ENCODE assay signal across 13 mouse cellular contexts in genomic region chr2:119250377-119250776, GRCm38 (mm10). TPM values are rescaled to one million over a fixed set of nuclear protein-coding genes. Genes with fewer than 3 reads are reported as not detected.
DNase-seq lines count a peak whose midpoint lies in the region; ATAC-seq and TF ChIP-seq lines count a peak whose summit lies in the region.
"Had no signal": no experiment of that assay in that cellular context is flagged by ENCODE, and none has a peak within 500 bp of the region (broad histone marks: within the 10 kb centered on the region; RNA-seq: fewer than 3 reads in every experiment).

No protein-coding gene starts in this region.

- no peak for DNase-seq in heart, adult 2 months
- peak; percentile 74 for DNase-seq in midbrain, embryonic 11.5 days (ENCODE audit: low spot score, missing footprints)
- no peak for DNase-seq in midbrain, embryonic 10.5 days (ENCODE audit: low spot score)
- no peak for DNase-seq in intestine, embryonic 14.5 days (ENCODE audit: low spot score)
- DNase-seq in right cerebral cortex, postnatal 36 days (ENCODE audit: low spot score in 2 of 2) = no peak

- no peak for TF ChIP-seq CTCF in heart, adult 2 months (IDR thresholded peaks at IDR 0.05)

- H3K27me3 ChIP-seq in heart, embryonic 14.5 days (ENCODE audit: control insufficient read depth, insufficient read depth, low read length) = peaks cover 14% of the 10 kb centered on the region
- no peaks in the 10 kb centered on the region for H3K27me3 ChIP-seq in heart, adult 2 months (ENCODE audit: control insufficient read depth, insufficient read depth, low read length)
- H3K27me3 ChIP-seq in midbrain, embryonic 11.5 days (ENCODE audit: control insufficient read depth, insufficient read depth, low read length) = no peaks in the 10 kb centered on the region
- H3K27me3 ChIP-seq in midbrain, embryonic 10.5 days (ENCODE audit: low read depth, poor library complexity, severe bottlenecking) = peaks cover 25% of the 10 kb centered on the region
- H3K27me3 ChIP-seq in intestine, embryonic 14.5 days (replicated peaks; ENCODE audit: control insufficient read depth, insufficient read depth, low read length) = peaks cover 17% of the 10 kb centered on the region; the same call in 1 of the 2 replicates
- H3K27me3 ChIP-seq in stomach, embryonic 16.5 days (ENCODE audit: control insufficient read depth, insufficient read depth, low read length) = no peaks in the 10 kb centered on the region

- no peak overlapping the region for H3K4me3 ChIP-seq in heart, embryonic 14.5 days (ENCODE audit: control insufficient read depth in 1 of 2, insufficient read depth in 1 of 2, low read depth in 1 of 2, low read length in 2 of 2)
- H3K4me3 ChIP-seq in heart, adult 2 months = no peak overlapping the region
- H3K4me3 ChIP-seq in midbrain, embryonic 11.5 days (ENCODE audit: low read depth, low read length) = no peak overlapping the region
- no peak overlapping the region for H3K4me3 ChIP-seq in midbrain, embryonic 10.5 days
- H3K4me3 ChIP-seq in intestine, embryonic 14.5 days (ENCODE audit: low read depth, low read length) = no peak overlapping the region
- H3K4me3 ChIP-seq in stomach, embryonic 16.5 days (replicated peaks; ENCODE audit: low read length) = no peak overlapping the region
- H3K4me3 ChIP-seq: limb, embryonic 15.5 days had no signal

- no peaks in the 10 kb centered on the region for H3K36me3 ChIP-seq in heart, embryonic 14.5 days (ENCODE audit: control insufficient read depth, insufficient read depth, low read length)
- H3K36me3 ChIP-seq in heart, adult 2 months (ENCODE audit: control insufficient read depth, insufficient read depth, low read length) = no peaks in the 10 kb centered on the region
- no peaks in the 10 kb centered on the region for H3K36me3 ChIP-seq in midbrain, embryonic 11.5 days (ENCODE audit: control insufficient read depth, insufficient read depth, low read length)
- H3K36me3 ChIP-seq in midbrain, embryonic 10.5 days = no peaks in the 10 kb centered on the region
- H3K36me3 ChIP-seq in intestine, embryonic 14.5 days (ENCODE audit: control insufficient read depth, insufficient read depth, low read length) = no peaks in the 10 kb centered on the region
- no peaks in the 10 kb centered on the region for H3K36me3 ChIP-seq in stomach, embryonic 16.5 days (ENCODE audit: control insufficient read depth, insufficient read depth, low read length)
- H3K36me3 ChIP-seq: limb, embryonic 15.5 days had no signal

- no peak overlapping the region for H3K9ac ChIP-seq in heart, embryonic 14.5 days (ENCODE audit: low read length)
- H3K9ac ChIP-seq in heart, adult 2 months (ENCODE audit: low read depth, low read length) = no peak overlapping the region
- H3K9ac ChIP-seq in midbrain, embryonic 11.5 days (ENCODE audit: low read length) = no peak overlapping the region
- H3K9ac ChIP-seq in intestine, embryonic 14.5 days (ENCODE audit: low read length) = no peak overlapping the region
- no peak overlapping the region for H3K9ac ChIP-seq in stomach, embryonic 16.5 days (ENCODE audit: low read length)
- H3K9ac ChIP-seq: limb, embryonic 15.5 days had no signal

- WGBS in heart, embryonic 14.5 days = 63% methylated on average over 5 of the region's 5 CpGs
- 61% methylated on average over 5 of the region's 5 CpGs for WGBS in heart, adult 2 months
- 68% methylated on average over 5 of the region's 5 CpGs for WGBS in midbrain, embryonic 11.5 days
- WGBS in midbrain, embryonic 10.5 days = 67% methylated on average over 5 of the region's 5 CpGs
- 59% methylated on average over 5 of the region's 5 CpGs for WGBS in intestine, embryonic 14.5 days
- WGBS in stomach, embryonic 16.5 days = 52% methylated on average over 5 of the region's 5 CpGs

- H3K4me1 ChIP-seq in heart, embryonic 14.5 days (ENCODE audit: control insufficient read depth in 2 of 2, insufficient read depth in 2 of 2, low read length in 2 of 2) = no peaks in the 10 kb centered on the region
- peaks cover 1% of the 10 kb centered on the region; the same call in 1 of the 2 replicates for H3K4me1 ChIP-seq in heart, adult 2 months (ENCODE audit: control insufficient read depth, insufficient read depth, low read length)
- H3K4me1 ChIP-seq in midbrain, embryonic 11.5 days (ENCODE audit: control insufficient read depth, insufficient read depth, low read length) = no peaks in the 10 kb centered on the region
- peaks cover 9% of the 10 kb centered on the region for H3K4me1 ChIP-seq in midbrain, embryonic 10.5 days
- H3K4me1 ChIP-seq in intestine, embryonic 14.5 days (replicated peaks; ENCODE audit: control insufficient read depth, insufficient read depth, low read length) = no peaks in the 10 kb centered on the region
- H3K4me1 ChIP-seq in stomach, embryonic 16.5 days (ENCODE audit: control insufficient read depth, insufficient read depth, low read length) = peaks cover 7% of the 10 kb centered on the region; the same call in 1 of the 2 replicates

- no peak for TF ChIP-seq POLR2A in heart, adult 2 months (IDR thresholded peaks at IDR 0.05; ENCODE audit: insufficient read depth, low read depth, low read length)

- no peak for TF ChIP-seq EP300 in heart, adult 2 months (IDR thresholded peaks at IDR 0.05; ENCODE audit: insufficient read depth, low read depth, low read length)

- H3K79me2 ChIP-seq in heart, adult 2 months (replicated peaks; ENCODE audit: control insufficient read depth, insufficient read depth, low read length) = no peaks in the 10 kb centered on the region

- intact Hi-C loops in heart, adult 2 months (cut with DNase I) = loop anchor here (2.0 kb wide), 1 partner anchor 164 kb away; no protein-coding TSS in a partner anchor

- peak overlapping the region; percentile 53; the same call in 1 of the 2 replicates for H3K4me2 ChIP-seq in heart, embryonic 14.5 days (ENCODE audit: low read length)
- H3K4me2 ChIP-seq in midbrain, embryonic 11.5 days = no peak overlapping the region
- H3K4me2 ChIP-seq in intestine, embryonic 14.5 days (ENCODE audit: low read length) = no peak overlapping the region
- no peak overlapping the region for H3K4me2 ChIP-seq in stomach, embryonic 16.5 days (ENCODE audit: low read depth, low read length)
- H3K4me2 ChIP-seq: limb, embryonic 15.5 days had no signal

- no peaks in the 10 kb centered on the region for H3K9me3 ChIP-seq in heart, embryonic 14.5 days (ENCODE audit: control insufficient read depth, low read length)
- H3K9me3 ChIP-seq in midbrain, embryonic 11.5 days (ENCODE audit: control insufficient read depth, low read length) = no peaks in the 10 kb centered on the region
- H3K9me3 ChIP-seq in midbrain, embryonic 10.5 days (replicated peaks) = no peaks in the 10 kb centered on the region
- H3K9me3 ChIP-seq in intestine, embryonic 14.5 days (ENCODE audit: control insufficient read depth, low read length) = no peaks in the 10 kb centered on the region
- H3K9me3 ChIP-seq in stomach, embryonic 16.5 days (replicated peaks; ENCODE audit: control insufficient read depth, low read length) = no peaks in the 10 kb centered on the region
- H3K9me3 ChIP-seq: limb, embryonic 15.5 days had no signal

- no peak for ATAC-seq in heart, embryonic 14.5 days (ENCODE audit: insufficient number of reproducible peaks, insufficient read depth, low FRiP score, low read depth)
- ATAC-seq in midbrain, embryonic 11.5 days (ENCODE audit: low FRiP score) = no peak
- peak; percentile 26; the same call in 1 of the 2 replicates for ATAC-seq in intestine, embryonic 14.5 days (replicated peaks; ENCODE audit: low FRiP score, low TSS enrichment, low read depth)
- ATAC-seq in stomach, embryonic 16.5 days (ENCODE audit: insufficient read depth, low FRiP score) = peak; percentile 25; the same call in 1 of the 2 replicates

- H3K27ac ChIP-seq in heart, embryonic 14.5 days (replicated peaks in 1 of 2; ENCODE audit: control insufficient read depth in 1 of 2, insufficient read depth in 1 of 2, low read depth in 2 of 2, low read length in 2 of 2) = no peak overlapping the region
- no peak overlapping the region for H3K27ac ChIP-seq in heart, adult 2 months
- H3K27ac ChIP-seq in midbrain, embryonic 11.5 days (ENCODE audit: low read depth, low read length) = no peak overlapping the region
- H3K27ac ChIP-seq in midbrain, embryonic 10.5 days (replicated peaks) = no peak overlapping the region
- no peak overlapping the region for H3K27ac ChIP-seq in intestine, embryonic 14.5 days (ENCODE audit: low read depth)
- peak overlapping the region; percentile 73 for H3K27ac ChIP-seq in stomach, embryonic 16.5 days (ENCODE audit: low read length)
- H3K27ac ChIP-seq: limb, embryonic 15.5 days had no signal

RNA-seq across cellular contexts. Expression of gene Spint1, which starts 13.2 kb away (rescaled TPM):
- polyA plus RNA-seq in heart, embryonic 14.5 days (2014; fragmentation: Nextera tagmentation; extraction: Ambion mirVana) = 0.20 and 0.38 TPM in 2 replicates
- total RNA-seq in heart, adult 2 months (2021) = not detected
- polyA plus RNA-seq in heart, adult 2 months (2012; rRNA removed) = 0.32 and 1.1 TPM in 2 replicates
- polyA plus RNA-seq in midbrain, embryonic 11.5 days (2014; fragmentation: Nextera tagmentation; extraction: Ambion mirVana) = 1.1 and 1.2 TPM in 2 replicates
- polyA plus RNA-seq in midbrain, embryonic 10.5 days (2016; fragmentation: Nextera tagmentation; extraction: Ambion mirVana) = 1.9 and 2.4 TPM in 2 replicates
- polyA plus RNA-seq in intestine, embryonic 14.5 days (2014; fragmentation: Nextera tagmentation; extraction: Ambion mirVana) = 71.3 and 81.9 TPM in 2 replicates
- 78.6 and 95.9 TPM in 2 replicates for polyA plus RNA-seq in stomach, embryonic 16.5 days (2015; fragmentation: Nextera tagmentation; extraction: Ambion mirVana)
- total RNA-seq: heart, postnatal 10 days; megakaryocyte, adult 5-6 weeks had no signal

RNA-seq across cellular contexts. Expression of gene Ppp1r14d, which starts 20.7 kb away (rescaled TPM):
- polyA plus RNA-seq in heart, embryonic 14.5 days (2014; fragmentation: Nextera tagmentation; extraction: Ambion mirVana) = not detected in 2 replicates
- not detected for total RNA-seq in heart, adult 2 months (2021)
- polyA plus RNA-seq in heart, adult 2 months (2012; rRNA removed) = not detected in 2 replicates
- 0.21 TPM in 1 of 2 replicates, not detected in the other for polyA plus RNA-seq in midbrain, embryonic 11.5 days (2014; fragmentation: Nextera tagmentation; extraction: Ambion mirVana)
- polyA plus RNA-seq in midbrain, embryonic 10.5 days (2016; fragmentation: Nextera tagmentation; extraction: Ambion mirVana) = not detected in 2 replicates
- 3.0 and 3.9 TPM in 2 replicates for polyA plus RNA-seq in intestine, embryonic 14.5 days (2014; fragmentation: Nextera tagmentation; extraction: Ambion mirVana)
- 3.4 TPM in 2 replicates for polyA plus RNA-seq in stomach, embryonic 16.5 days (2015; fragmentation: Nextera tagmentation; extraction: Ambion mirVana)
- total RNA-seq: adrenal gland, postnatal 36 days; gastrocnemius, postnatal 36 days; heart, postnatal 10 days; layer of hippocampus, postnatal 36 days; megakaryocyte, adult 5-6 weeks had no signal
- polyA plus RNA-seq: limb, embryonic 15.5 days had no signal

RNA-seq across cellular contexts. Expression of gene Rhov, which starts 20.7 kb away (rescaled TPM):
- 0.19 TPM in 1 of 2 replicates, not detected in the other for polyA plus RNA-seq in heart, embryonic 14.5 days (2014; fragmentation: Nextera tagmentation; extraction: Ambion mirVana)
- not detected for total RNA-seq in heart, adult 2 months (2021)
- 0.12 TPM in 1 of 2 replicates, not detected in the other for polyA plus RNA-seq in heart, adult 2 months (2012; rRNA removed)
- 1.3 and 2.6 TPM in 2 replicates for polyA plus RNA-seq in midbrain, embryonic 11.5 days (2014; fragmentation: Nextera tagmentation; extraction: Ambion mirVana)
- polyA plus RNA-seq in midbrain, embryonic 10.5 days (2016; fragmentation: Nextera tagmentation; extraction: Ambion mirVana) = 0.83 and 1.9 TPM in 2 replicates
- 0.98 and 2.3 TPM in 2 replicates for polyA plus RNA-seq in intestine, embryonic 14.5 days (2014; fragmentation: Nextera tagmentation; extraction: Ambion mirVana)
- 30.2 and 34.5 TPM in 2 replicates for polyA plus RNA-seq in stomach, embryonic 16.5 days (2015; fragmentation: Nextera tagmentation; extraction: Ambion mirVana)
- total RNA-seq: gastrocnemius, postnatal 36 days; heart, postnatal 10 days had no signal

RNA-seq across cellular contexts. Expression of gene Vps18, which starts 38.2 kb away (rescaled TPM):
- 7.8 and 8.7 TPM in 2 replicates for polyA plus RNA-seq in heart, embryonic 14.5 days (2014; fragmentation: Nextera tagmentation; extraction: Ambion mirVana)
- 10 to 100 TPM; 12.2 TPM for total RNA-seq in heart, adult 2 months (2021)
- polyA plus RNA-seq in heart, adult 2 months (2012; rRNA removed) = 10.2 and 12.6 TPM in 2 replicates
- polyA plus RNA-seq in midbrain, embryonic 11.5 days (2014; fragmentation: Nextera tagmentation; extraction: Ambion mirVana) = 9.8 and 10.0 TPM in 2 replicates
- polyA plus RNA-seq in midbrain, embryonic 10.5 days (2016; fragmentation: Nextera tagmentation; extraction: Ambion mirVana) = 23.1 and 27.5 TPM in 2 replicates
- polyA plus RNA-seq in intestine, embryonic 14.5 days (2014; fragmentation: Nextera tagmentation; extraction: Ambion mirVana) = 14.1 and 14.8 TPM in 2 replicates
- polyA plus RNA-seq in stomach, embryonic 16.5 days (2015; fragmentation: Nextera tagmentation; extraction: Ambion mirVana) = 17.5 and 19.8 TPM in 2 replicates

RNA-seq across cellular contexts. Expression of gene Dnajc17, which starts 41.8 kb away (rescaled TPM):
- 10.8 and 12.9 TPM in 2 replicates for polyA plus RNA-seq in heart, embryonic 14.5 days (2014; fragmentation: Nextera tagmentation; extraction: Ambion mirVana)
- 10 to 100 TPM in 1 of 2 experiments, 1 to 10 TPM in 1; 9.3 to 10.1 TPM for total RNA-seq in heart, adult 2 months (2021)
- 2.5 and 4.1 TPM in 2 replicates for polyA plus RNA-seq in heart, adult 2 months (2012; rRNA removed)
- 22.5 and 25.6 TPM in 2 replicates for polyA plus RNA-seq in midbrain, embryonic 11.5 days (2014; fragmentation: Nextera tagmentation; extraction: Ambion mirVana)
- 24.5 and 26.2 TPM in 2 replicates for polyA plus RNA-seq in midbrain, embryonic 10.5 days (2016; fragmentation: Nextera tagmentation; extraction: Ambion mirVana)
- 17.8 and 20.5 TPM in 2 replicates for polyA plus RNA-seq in intestine, embryonic 14.5 days (2014; fragmentation: Nextera tagmentation; extraction: Ambion mirVana)
- polyA plus RNA-seq in stomach, embryonic 16.5 days (2015; fragmentation: Nextera tagmentation; extraction: Ambion mirVana) = 13.8 and 16.7 TPM in 2 replicates

Comparison
In these comparisons a context has a peak if more than half of its experiments do, and no peak if none do; other contexts are left out.
1. ATAC-seq: peak in intestine, embryonic 14.5 days (single experiment) and stomach, embryonic 16.5 days (single experiment); none in heart, embryonic 14.5 days (single experiment) and midbrain, embryonic 11.5 days (single experiment).
2. RNA of gene Spint1, which starts 13.2 kb away (polyA plus RNA-seq): 71.3 to 81.9 TPM in intestine, embryonic 14.5 days and 78.6 to 95.9 TPM in stomach, embryonic 16.5 days; 1.9 to 2.4 TPM in midbrain, embryonic 10.5 days, 1.1 to 1.2 TPM in midbrain, embryonic 11.5 days, 0.32 to 1.1 TPM in heart, adult 2 months and 0.20 to 0.38 TPM in heart, embryonic 14.5 days; every median in the first group is over 10 times any median in the second.